Mouse (Mus musculus): Measurements from ENCODE around the gene Mrpl58.

- TF ChIP-seq CTCF (conservative IDR thresholded peaks at IDR 0.05; ENCODE audit: insufficient read depth, insufficient read length, low read depth, low read length) (no peak), POLR2A (IDR thresholded peaks at IDR 0.05; ENCODE audit: low read depth, low read length) (no peak)
Measured at GRCm38 (mm10) chr11:115370368-115370767, 33.2 kb upstream of the Mrpl58 start.

Measured in kidney, adult 2 months (tissue).